Mouse (Mus musculus) ES-Bruce4 (cell line): ENCODE data around the gene Hexim1.

Experiments
- CTCF ChIP-seq: IDR thresholded peaks from one replicate; pipeline ENCODE4 v1.8.1; 2011; ENCODE audit warnings: low read depth, low read length
- EP300 ChIP-seq: IDR thresholded peaks from 2 replicates; pipeline ENCODE4 v1.6.1; 2011; ENCODE audit warnings: low read depth, low read length; ENCODE audit not compliant: insufficient read depth
- POLR2A ChIP-seq: IDR thresholded peaks from one replicate; pipeline ENCODE4 v1.8.1; 2011; ENCODE audit warnings: low read length; ENCODE audit not compliant: insufficient read depth

DNA sequence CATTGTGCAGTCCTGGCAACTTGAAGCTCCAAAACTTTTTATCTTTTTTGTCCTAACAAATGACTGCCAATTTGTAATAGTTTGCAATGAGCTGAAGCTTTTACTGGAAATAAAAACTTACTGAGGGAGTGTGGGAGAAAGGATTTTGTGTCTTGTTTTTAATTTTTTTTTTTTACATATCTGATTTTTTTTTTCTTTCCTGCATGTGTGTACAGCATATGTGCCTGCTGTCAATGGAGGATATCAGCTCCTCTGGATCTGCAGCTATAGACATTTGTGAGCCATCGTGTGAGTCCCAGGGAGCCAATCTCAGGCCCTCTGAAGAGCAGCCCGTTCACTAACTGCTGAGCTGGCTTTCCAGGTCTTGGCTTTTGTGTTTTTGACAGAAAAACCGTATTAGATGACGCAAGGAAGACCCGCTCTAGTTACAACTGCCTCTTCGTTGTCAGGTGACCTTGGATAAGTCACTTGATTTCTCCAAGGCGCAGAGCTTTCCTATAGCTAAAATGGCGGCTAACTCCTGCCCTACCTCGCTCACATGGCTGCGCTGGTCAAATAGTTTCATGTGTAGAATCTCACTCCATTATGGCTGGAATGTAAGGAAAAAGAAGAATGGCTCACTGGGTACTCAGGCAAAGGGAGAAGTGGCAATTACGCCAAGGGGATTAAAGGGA lies 1.6 kb upstream of the Hexim1 start:
- TF ChIP-seq EP300 (no peak), CTCF (no peak), POLR2A (no peak)
